Mouse (Mus musculus) Muller cell, postnatal 12 days (primary cell): Measurements from ENCODE around the gene Scn8a.

Experiments
- DNase-seq: peaks from one replicate; pipeline ENCODE4 v3.0.0-alpha.2; 2015; ENCODE audit errors: inconsistent ontology term

Gene Scn8a

DNA sequence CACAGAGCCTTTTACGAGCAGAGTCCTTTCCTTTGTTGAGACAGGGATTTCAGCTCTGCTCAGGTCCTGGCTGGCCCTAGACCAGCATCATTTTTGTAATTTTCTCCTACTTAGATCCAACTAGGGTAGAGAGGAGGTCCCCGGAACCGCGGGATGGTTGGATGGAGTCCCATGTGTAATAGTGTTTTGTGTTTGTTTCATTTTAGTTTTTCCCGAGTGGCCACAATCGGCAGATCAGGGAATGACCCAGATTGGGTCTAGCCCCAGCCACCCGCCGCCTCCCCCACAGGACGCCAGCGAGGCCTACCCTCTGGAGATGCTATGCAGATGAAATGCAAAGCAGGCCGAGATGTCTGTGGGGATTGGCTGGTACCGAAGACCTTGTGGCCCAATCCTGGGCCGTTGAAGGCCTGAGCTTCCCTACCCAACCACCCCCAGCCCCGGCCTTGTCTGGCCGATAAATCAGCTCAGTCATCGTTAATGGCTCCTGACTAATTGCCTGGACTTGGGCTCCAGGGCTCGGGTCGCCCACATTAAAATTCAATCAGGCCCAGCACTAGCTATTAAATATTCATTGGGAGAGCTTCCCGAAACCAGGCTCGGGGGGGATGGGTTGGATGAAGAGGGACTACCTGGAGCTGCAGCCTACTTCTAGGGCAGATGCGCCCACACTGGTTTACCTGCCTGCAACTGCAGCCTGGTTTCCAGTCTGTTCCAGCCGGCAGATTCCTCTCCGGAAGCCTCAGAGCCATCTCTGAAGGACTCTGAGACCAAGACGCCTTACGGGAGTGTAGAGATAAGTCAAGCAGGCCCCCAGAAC lies 223.4 kb downstream of the Scn8a start:
- DNase-seq, result peak; percentile 82

DNA sequence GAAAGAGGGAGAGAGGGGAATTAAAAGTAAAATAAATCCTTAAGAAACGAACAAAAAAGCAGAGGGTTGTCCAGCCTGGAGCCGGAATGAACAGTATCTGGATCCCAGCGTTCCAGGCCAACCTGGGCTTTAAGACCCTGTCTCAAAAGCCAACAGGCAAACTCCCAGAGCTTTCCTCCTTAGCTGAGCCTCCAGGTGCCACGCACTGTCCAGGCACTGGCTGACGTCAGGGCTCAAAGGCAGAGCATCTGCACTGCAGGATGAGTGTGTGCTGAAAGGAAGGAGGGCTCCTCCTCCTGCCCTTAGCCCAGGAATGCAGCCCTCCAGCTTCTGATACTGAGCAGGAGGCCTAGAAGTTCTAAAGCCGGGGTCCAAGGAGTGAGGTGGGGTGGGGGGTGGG lies 224.3 kb downstream of the Scn8a start:
- DNase-seq, result no peak

DNA sequence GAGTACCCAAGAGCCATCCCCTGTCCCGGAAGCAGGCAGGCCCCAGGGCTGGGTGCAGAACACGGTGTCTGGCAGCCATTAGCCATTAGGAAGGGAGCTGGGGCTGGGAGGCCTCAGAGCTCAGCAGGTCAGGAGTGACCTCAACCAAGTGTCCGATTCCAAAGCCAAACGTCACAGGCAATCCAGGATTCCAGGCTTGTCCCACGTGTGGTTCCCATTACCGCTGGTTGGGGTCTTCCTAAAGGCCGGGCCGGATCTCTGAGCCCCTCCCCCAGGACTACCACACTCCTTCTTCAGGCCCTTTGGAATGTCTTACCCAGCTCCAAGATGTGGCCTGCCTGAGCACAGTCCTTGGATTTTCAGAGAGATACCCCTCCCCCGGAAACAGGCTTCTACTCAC lies 225.3 kb downstream of the Scn8a start:
- DNase-seq, result no peak

DNA sequence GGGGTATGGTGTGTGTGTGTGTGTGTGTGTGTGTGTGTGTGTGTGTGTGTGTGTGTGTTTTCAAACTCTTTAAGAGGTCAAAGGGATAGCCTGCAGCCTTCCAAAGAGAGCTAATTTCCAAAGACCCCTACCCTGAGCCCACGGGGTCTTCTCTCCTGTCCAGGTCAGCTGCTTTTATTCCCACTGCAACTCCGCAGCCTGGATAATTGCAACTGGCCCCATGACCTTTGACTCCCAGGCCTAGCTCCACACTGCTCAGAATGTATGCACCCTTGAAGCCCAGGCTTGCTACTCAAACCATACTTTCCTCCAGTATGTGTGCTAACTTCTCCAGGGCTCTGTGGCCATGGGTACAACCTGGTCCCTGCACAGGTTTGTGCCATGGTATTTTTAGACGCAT lies 225.7 kb downstream of the Scn8a start:
- DNase-seq, result no peak
